Comparison of ENCODE assay signal across 14 mouse cellular contexts in the genomic region with DNA sequence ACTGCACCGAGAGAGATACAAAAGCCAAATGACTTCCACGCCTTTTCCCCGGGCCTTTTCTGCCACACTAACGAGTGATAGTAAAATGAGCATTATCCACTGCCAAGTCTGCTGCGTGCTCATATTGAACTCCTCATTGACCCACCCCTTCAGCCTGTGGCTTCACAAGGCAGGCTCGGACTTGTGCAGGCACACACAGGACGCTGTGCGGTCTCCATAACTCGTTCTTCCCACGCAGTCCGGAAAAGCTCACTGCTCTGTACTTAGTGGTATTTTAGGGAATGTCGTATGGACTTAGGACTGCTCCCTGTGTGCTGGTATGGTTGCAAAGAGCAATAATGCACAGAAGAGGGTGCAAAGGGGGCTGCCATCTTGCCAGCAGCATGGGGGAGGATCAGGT.
DNase-seq lines count a peak whose midpoint lies in the region; ATAC-seq lines count a peak whose summit lies in the region.
"Had no signal": no experiment of that assay in that cellular context is flagged by ENCODE, and none has a peak within 500 bp of the region (broad histone marks: within the 10 kb centered on the region; RNA-seq: fewer than 3 reads in every experiment).

No protein-coding gene starts in this region.

- DNase-seq in urinary bladder, adult 18-20 months (ENCODE audit: low spot score in 2 of 2): peak; percentile 42 to 62
- DNase-seq in urinary bladder, postnatal 10 days (ENCODE audit: low spot score): no peak
- peak; percentile 5 for DNase-seq in skeletal muscle tissue, adult 2 months (ENCODE audit: low read depth, low spot score)
- DNase-seq in urinary bladder, postnatal 36 days (ENCODE audit: low spot score in 2 of 2): peak; percentile 40 to 52
- no peak for DNase-seq in cerebellum, adult 11-12 months
- DNase-seq: adrenal gland, adult 2 months; cerebellum, adult 2 months; heart, postnatal 10 days; lung, embryonic 14.5 days had no signal

- no peak overlapping the region for H3K9ac ChIP-seq in hindbrain, embryonic 15.5 days
- no peak overlapping the region for H3K9ac ChIP-seq in hindbrain, embryonic 12.5 days
- H3K9ac ChIP-seq: intestine, embryonic 15.5 days; lung, embryonic 14.5 days had no signal

- H3K27ac ChIP-seq in hindbrain, embryonic 15.5 days (replicated peaks): no peak overlapping the region
- H3K27ac ChIP-seq in hindbrain, embryonic 12.5 days: no peak overlapping the region
- H3K27ac ChIP-seq: intestine, embryonic 15.5 days; kidney, postnatal 0 days had no signal

- H3K27me3 ChIP-seq in hindbrain, embryonic 15.5 days: no peaks in the 10 kb centered on the region
- H3K27me3 ChIP-seq in hindbrain, embryonic 12.5 days: no peaks in the 10 kb centered on the region
- H3K27me3 ChIP-seq: intestine, embryonic 15.5 days had no signal

- H3K9me3 ChIP-seq in hindbrain, embryonic 15.5 days: no peaks in the 10 kb centered on the region
- H3K9me3 ChIP-seq in hindbrain, embryonic 12.5 days (replicated peaks): no peaks in the 10 kb centered on the region
- H3K9me3 ChIP-seq: intestine, embryonic 15.5 days had no signal

- WGBS in hindbrain, embryonic 15.5 days: 71% methylated on average over 12 of the region's 12 CpGs
- WGBS in hindbrain, embryonic 12.5 days: 85% methylated on average over 12 of the region's 12 CpGs

- H3K36me3 ChIP-seq in hindbrain, embryonic 15.5 days: no peaks in the 10 kb centered on the region
- no peaks in the 10 kb centered on the region for H3K36me3 ChIP-seq in hindbrain, embryonic 12.5 days
- H3K36me3 ChIP-seq: intestine, embryonic 15.5 days had no signal

- H3K4me3 ChIP-seq in hindbrain, embryonic 15.5 days: no peak overlapping the region
- no peak overlapping the region for H3K4me3 ChIP-seq in hindbrain, embryonic 12.5 days
- H3K4me3 ChIP-seq: intestine, embryonic 15.5 days had no signal

- peaks cover 19% of the 10 kb centered on the region for H3K4me1 ChIP-seq in hindbrain, embryonic 15.5 days (replicated peaks)
- H3K4me1 ChIP-seq in hindbrain, embryonic 12.5 days: peaks cover 11% of the 10 kb centered on the region

- 0 out of 2 replicates have a peak, but pooled peaks have one; percentile 43 for ATAC-seq in hindbrain, embryonic 15.5 days (ENCODE audit: low FRiP score, low read depth)
- no peak for ATAC-seq in hindbrain, embryonic 12.5 days (ENCODE audit: low FRiP score)
- ATAC-seq: CD4-positive, CD25-positive, alpha-beta regulatory T cell, adult 4 months; intestine, embryonic 15.5 days had no signal

- no peak overlapping the region for H3K4me2 ChIP-seq in hindbrain, embryonic 15.5 days
- no peak overlapping the region for H3K4me2 ChIP-seq in hindbrain, embryonic 12.5 days (replicated peaks)
- H3K4me2 ChIP-seq: intestine, embryonic 15.5 days; lung, embryonic 14.5 days had no signal

Comparison
In these comparisons a context has a peak if more than half of its experiments do, and no peak if none do; other contexts are left out.
1. DNase-seq: peak in urinary bladder, adult 18-20 months (2 of 2), skeletal muscle tissue, adult 2 months (single experiment) and urinary bladder, postnatal 36 days (2 of 2); none in urinary bladder, postnatal 10 days (single experiment) and cerebellum, adult 11-12 months (single experiment).